ENCODE assay signal across 8 mouse cellular contexts in the genomic region with DNA sequence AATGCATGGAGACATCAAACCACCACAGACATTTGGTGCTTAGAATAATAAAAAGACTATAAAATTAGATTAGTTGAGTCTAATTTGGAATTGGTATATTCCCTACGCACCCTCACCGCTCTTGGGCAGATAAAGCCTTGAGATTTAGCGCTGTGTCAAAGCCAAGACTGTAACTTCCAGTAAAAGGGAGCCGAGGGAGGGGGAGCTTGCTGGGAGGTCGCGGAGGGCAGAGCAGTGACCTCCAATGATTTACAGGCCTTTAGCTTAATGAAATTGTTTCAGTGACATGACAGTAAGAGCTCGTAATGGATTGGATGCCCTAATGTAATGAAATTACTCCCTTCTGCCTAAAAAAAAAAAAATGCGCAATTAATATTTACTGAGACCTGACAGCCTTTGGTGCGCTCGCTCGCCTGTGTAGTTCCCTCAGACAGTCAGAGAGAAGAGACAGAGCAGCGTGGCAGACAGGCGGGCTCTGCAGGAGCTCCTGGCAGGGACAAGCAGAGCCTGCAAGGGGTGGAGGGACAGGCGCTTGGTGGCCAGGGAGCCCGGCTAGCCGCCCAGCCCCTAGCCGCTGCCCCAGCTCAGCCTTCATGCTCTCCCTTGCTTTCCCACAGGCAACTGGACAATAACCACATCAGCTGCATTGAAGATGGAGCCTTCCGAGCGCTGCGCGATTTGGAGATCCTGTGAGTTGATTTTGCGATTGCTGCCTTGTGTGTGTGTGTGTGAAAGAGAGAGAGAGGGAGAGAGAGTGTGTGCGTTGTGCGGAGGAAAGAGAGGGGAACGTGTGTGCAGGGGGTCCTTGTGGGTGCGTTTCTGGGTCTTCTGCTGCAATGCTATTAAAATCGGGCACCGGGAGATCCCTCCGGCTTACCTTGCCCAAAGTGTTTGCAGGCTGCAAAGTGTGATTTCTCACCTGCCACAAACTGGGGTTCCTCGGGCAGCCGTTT.
DNase-seq lines count a peak whose midpoint lies in the region; ATAC-seq and TF ChIP-seq lines count a peak whose summit lies in the region.

No protein-coding gene starts in this region.

- H3K9ac ChIP-seq in forebrain, embryonic 12.5 days = no peak overlapping the region

- TF ChIP-seq POLR2A in kidney, adult 2 months (IDR thresholded peaks at IDR 0.05; ENCODE audit: low read depth, low read length) = no peak
- TF ChIP-seq POLR2A in cerebellum, adult 2 months (IDR thresholded peaks at IDR 0.05; ENCODE audit: borderline replicate concordance, insufficient read depth, low read length) = no peak

- DNase-seq in kidney, postnatal 4 days = peak; percentile 46
- no peak for DNase-seq in kidney, adult 2 months
- peak; percentile 63 to 68 for DNase-seq in cerebellum, adult 2 months
- DNase-seq in midbrain, embryonic 10.5 days (ENCODE audit: low spot score) = peak; percentile 44
- no peak for DNase-seq in layer of hippocampus, adult 9-10 months (ENCODE audit: low spot score)
- DNase-seq in spleen, postnatal 4 days (ENCODE audit: low spot score in 2 of 2) = no peak
- no peak for DNase-seq in adrenal gland, adult 2 months

- H3K4me2 ChIP-seq in forebrain, embryonic 12.5 days = peak overlapping the region; percentile 40

- H3K4me3 ChIP-seq in kidney, adult 2 months (ENCODE audit: insufficient read depth, low read depth, low read length) = no peak overlapping the region
- H3K4me3 ChIP-seq in cerebellum, adult 2 months (replicated peaks; ENCODE audit: insufficient read depth, low read depth, low read length) = peak overlapping the region; percentile 13
- peak overlapping the region; percentile 20 for H3K4me3 ChIP-seq in forebrain, embryonic 12.5 days (replicated peaks)
- H3K4me3 ChIP-seq in midbrain, embryonic 10.5 days = peak overlapping the region; percentile 43

- no peaks in the 10 kb centered on the region for H3K4me1 ChIP-seq in kidney, adult 2 months (ENCODE audit: control insufficient read depth, insufficient read depth, low read length)
- peaks cover under 1% of the 10 kb centered on the region for H3K4me1 ChIP-seq in cerebellum, adult 2 months (ENCODE audit: control insufficient read depth, insufficient read depth, low read length)
- peaks cover 29% of the 10 kb centered on the region for H3K4me1 ChIP-seq in forebrain, embryonic 12.5 days
- peaks cover 65% of the 10 kb centered on the region for H3K4me1 ChIP-seq in midbrain, embryonic 10.5 days

- 40% methylated on average over 31 of the region's 31 CpGs for WGBS in kidney, adult 2 months
- 27% methylated on average over 31 of the region's 31 CpGs for WGBS in cerebellum, adult 2 months
- WGBS in forebrain, embryonic 12.5 days = 44% methylated on average over 31 of the region's 31 CpGs
- WGBS in midbrain, embryonic 10.5 days = 37% methylated on average over 31 of the region's 31 CpGs

- H3K36me3 ChIP-seq in kidney, adult 2 months (ENCODE audit: control insufficient read depth, insufficient read depth, low read length) = no peaks in the 10 kb centered on the region
- no peaks in the 10 kb centered on the region for H3K36me3 ChIP-seq in forebrain, embryonic 12.5 days (replicated peaks)
- no peaks in the 10 kb centered on the region for H3K36me3 ChIP-seq in midbrain, embryonic 10.5 days

- peak; percentile 68; the same call in 1 of the 2 replicates for ATAC-seq in forebrain, embryonic 12.5 days (ENCODE audit: low FRiP score)

- no peaks in the 10 kb centered on the region; the same call in 1 of the 2 replicates for H3K27me3 ChIP-seq in kidney, adult 2 months (replicated peaks; ENCODE audit: control insufficient read depth, insufficient read depth, low read length)
- no peaks in the 10 kb centered on the region for H3K27me3 ChIP-seq in cerebellum, adult 2 months (ENCODE audit: control insufficient read depth, insufficient read depth, low read length)
- peaks cover 86% of the 10 kb centered on the region for H3K27me3 ChIP-seq in forebrain, embryonic 12.5 days
- H3K27me3 ChIP-seq in midbrain, embryonic 10.5 days (ENCODE audit: low read depth, poor library complexity, severe bottlenecking) = peaks cover 66% of the 10 kb centered on the region

- H3K27ac ChIP-seq in kidney, adult 2 months (ENCODE audit: insufficient read depth, low read depth, low read length) = no peak overlapping the region
- H3K27ac ChIP-seq in cerebellum, adult 2 months (ENCODE audit: insufficient read depth, low read length) = no peak overlapping the region
- no peak overlapping the region for H3K27ac ChIP-seq in forebrain, embryonic 12.5 days
- peak overlapping the region; percentile 82 for H3K27ac ChIP-seq in midbrain, embryonic 10.5 days (replicated peaks)

- H3K9me3 ChIP-seq in forebrain, embryonic 12.5 days = no peaks in the 10 kb centered on the region
- H3K9me3 ChIP-seq in midbrain, embryonic 10.5 days (replicated peaks) = no peaks in the 10 kb centered on the region

- no peak for TF ChIP-seq CTCF in kidney, adult 2 months (conservative IDR thresholded peaks at IDR 0.05; ENCODE audit: insufficient read depth, insufficient read length, low read depth, low read length)
- TF ChIP-seq CTCF in cerebellum, adult 2 months (IDR thresholded peaks at IDR 0.05; ENCODE audit: borderline replicate concordance, insufficient read depth, low read depth, low read length) = no peak

Comparison
In these comparisons a context has a peak if more than half of its experiments do, and no peak if none do; other contexts are left out.
1. DNase-seq: peak in kidney, postnatal 4 days (2 of 2), cerebellum, adult 2 months (2 of 2) and midbrain, embryonic 10.5 days (single experiment); none in kidney, adult 2 months (single experiment), layer of hippocampus, adult 9-10 months (single experiment), spleen, postnatal 4 days (0 of 2) and adrenal gland, adult 2 months (single experiment).